In the genomic region with DNA sequence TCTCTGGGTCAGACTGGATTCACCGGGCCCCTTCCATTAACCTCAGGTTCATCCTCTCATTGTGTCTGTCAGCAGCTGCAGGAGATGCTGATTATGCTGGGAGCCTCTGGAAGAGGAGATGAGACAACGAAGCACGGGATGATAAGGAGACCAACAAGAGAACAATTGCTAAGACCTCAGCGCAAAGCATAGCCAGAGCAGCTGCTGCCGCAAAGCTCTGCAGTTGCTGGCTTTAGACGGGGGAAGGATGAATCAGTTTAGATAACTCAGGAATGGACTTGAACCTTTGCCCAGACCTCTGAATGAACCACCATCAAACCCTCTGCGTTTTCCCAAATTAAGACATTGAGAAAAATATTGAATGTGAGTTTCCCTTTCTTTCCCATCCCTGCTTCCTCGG, we compare ENCODE assay signal across 9 mouse cellular contexts.
DNase-seq lines count a peak whose midpoint lies in the region; ATAC-seq and TF ChIP-seq lines count a peak whose summit lies in the region.
"Had no signal": no experiment of that assay in that cellular context is flagged by ENCODE, and none has a peak within 500 bp of the region (broad histone marks: within the 10 kb centered on the region; RNA-seq: fewer than 3 reads in every experiment).

No protein-coding gene starts in this region.

- 0 out of 2 replicates have a peak, but pooled peaks have one; percentile 20 for TF ChIP-seq EP300 in heart, adult 2 months (IDR thresholded peaks at IDR 0.05; ENCODE audit: insufficient read depth, low read depth, low read length)

- H3K79me2 ChIP-seq in heart, adult 2 months (replicated peaks; ENCODE audit: control insufficient read depth, insufficient read depth, low read length), result no peaks in the 10 kb centered on the region

- TF ChIP-seq CTCF in heart, adult 2 months (IDR thresholded peaks at IDR 0.05), result no peak

- H3K4me3 ChIP-seq in kidney, embryonic 14.5 days (ENCODE audit: low read length), result no peak overlapping the region
- no peak overlapping the region for H3K4me3 ChIP-seq in heart, adult 2 months
- H3K4me3 ChIP-seq in liver, embryonic 16.5 days (ENCODE audit: low read depth, low read length), result no peak overlapping the region
- no peak overlapping the region for H3K4me3 ChIP-seq in forebrain, embryonic 10.5 days
- H3K4me3 ChIP-seq: hindbrain, embryonic 15.5 days had no signal

- ATAC-seq in kidney, embryonic 14.5 days (ENCODE audit: low FRiP score, low TSS enrichment), result no peak
- peak; percentile 35; the same call in 1 of the 2 replicates for ATAC-seq in liver, embryonic 16.5 days (ENCODE audit: low read depth)

- no peak overlapping the region; the same call in 1 of the 2 replicates for H3K27ac ChIP-seq in kidney, embryonic 14.5 days (ENCODE audit: low read depth, low read length)
- no peak overlapping the region for H3K27ac ChIP-seq in heart, adult 2 months
- no peak overlapping the region for H3K27ac ChIP-seq in liver, embryonic 16.5 days (ENCODE audit: low read length)
- H3K27ac ChIP-seq in forebrain, embryonic 10.5 days, result no peak overlapping the region
- H3K27ac ChIP-seq: hindbrain, embryonic 15.5 days had no signal

- DNase-seq in kidney, postnatal 10 days, result peak; percentile 29
- peak; percentile 73 for DNase-seq in Muller cell, postnatal 12 days (ENCODE audit: inconsistent ontology term)
- peak; percentile 46 to 67 for DNase-seq in heart, adult 2 months
- DNase-seq in forebrain, embryonic 10.5 days (ENCODE audit: extremely low spot score, low spot score), result no peak
- no peak for DNase-seq in cerebellum, adult 11-12 months
- no peak for DNase-seq in kidney, adult 9 months

- intact Hi-C loops in heart, adult 2 months (cut with DNase I), result no loop called here

- H3K9ac ChIP-seq in kidney, embryonic 14.5 days (ENCODE audit: low read depth, low read length), result no peak overlapping the region
- H3K9ac ChIP-seq in heart, adult 2 months (ENCODE audit: low read depth, low read length), result no peak overlapping the region
- H3K9ac ChIP-seq in liver, embryonic 16.5 days (ENCODE audit: low read depth, low read length), result no peak overlapping the region
- H3K9ac ChIP-seq: hindbrain, embryonic 15.5 days had no signal

- H3K27me3 ChIP-seq in kidney, embryonic 14.5 days (ENCODE audit: control insufficient read depth, insufficient read depth, low read length), result no peaks in the 10 kb centered on the region
- H3K27me3 ChIP-seq in heart, adult 2 months (ENCODE audit: control insufficient read depth, insufficient read depth, low read length), result no peaks in the 10 kb centered on the region
- H3K27me3 ChIP-seq in liver, embryonic 16.5 days (ENCODE audit: control insufficient read depth, insufficient read depth, low read depth, low read length), result no peaks in the 10 kb centered on the region
- H3K27me3 ChIP-seq in forebrain, embryonic 10.5 days (ENCODE audit: poor library complexity, severe bottlenecking), result no peaks in the 10 kb centered on the region
- H3K27me3 ChIP-seq: hindbrain, embryonic 15.5 days had no signal

- no peak for TF ChIP-seq POLR2A in heart, adult 2 months (IDR thresholded peaks at IDR 0.05; ENCODE audit: insufficient read depth, low read depth, low read length)

- H3K9me3 ChIP-seq in kidney, embryonic 14.5 days (ENCODE audit: control insufficient read depth, low read length), result no peaks in the 10 kb centered on the region
- H3K9me3 ChIP-seq in liver, embryonic 16.5 days (replicated peaks; ENCODE audit: control insufficient read depth, low read length), result no peaks in the 10 kb centered on the region
- H3K9me3 ChIP-seq in forebrain, embryonic 10.5 days, result no peaks in the 10 kb centered on the region
- H3K9me3 ChIP-seq: hindbrain, embryonic 15.5 days had no signal

- H3K4me1 ChIP-seq in kidney, embryonic 14.5 days (ENCODE audit: control insufficient read depth, insufficient read depth, low read length), result 0 out of 2 replicates have a peak, but pooled peaks cover 3% of the 10 kb centered on the region
- H3K4me1 ChIP-seq in heart, adult 2 months (ENCODE audit: control insufficient read depth, insufficient read depth, low read length), result no peaks in the 10 kb centered on the region; the same call in 1 of the 2 replicates
- H3K4me1 ChIP-seq in liver, embryonic 16.5 days (ENCODE audit: control insufficient read depth, low read depth, low read length), result no peaks in the 10 kb centered on the region
- H3K4me1 ChIP-seq in forebrain, embryonic 10.5 days, result peaks cover 4% of the 10 kb centered on the region; the same call in 1 of the 2 replicates

- H3K4me2 ChIP-seq in kidney, embryonic 14.5 days (replicated peaks; ENCODE audit: low read depth, low read length), result no peak overlapping the region
- no peak overlapping the region for H3K4me2 ChIP-seq in liver, embryonic 16.5 days (ENCODE audit: low read depth, low read length)
- H3K4me2 ChIP-seq: hindbrain, embryonic 15.5 days had no signal

- H3K36me3 ChIP-seq in kidney, embryonic 14.5 days (ENCODE audit: control insufficient read depth, insufficient read depth, low read length), result no peaks in the 10 kb centered on the region
- H3K36me3 ChIP-seq in heart, adult 2 months (ENCODE audit: control insufficient read depth, insufficient read depth, low read length), result no peaks in the 10 kb centered on the region
- H3K36me3 ChIP-seq in liver, embryonic 16.5 days (ENCODE audit: control insufficient read depth, insufficient read depth), result no peaks in the 10 kb centered on the region
- no peaks in the 10 kb centered on the region for H3K36me3 ChIP-seq in forebrain, embryonic 10.5 days (replicated peaks)
- H3K36me3 ChIP-seq: hindbrain, embryonic 15.5 days had no signal

- 59% methylated on average over 8 of the region's 8 CpGs for WGBS in kidney, embryonic 14.5 days
- WGBS in heart, adult 2 months, result 18% methylated on average over 8 of the region's 8 CpGs
- WGBS in liver, embryonic 16.5 days (ENCODE audit: insufficient replicate concordance), result 32% methylated on average over 8 of the region's 8 CpGs
- WGBS in forebrain, embryonic 10.5 days, result 57% methylated on average over 8 of the region's 8 CpGs

Comparison
In these comparisons a context has a peak if more than half of its experiments do, and no peak if none do; other contexts are left out.
1. DNase-seq: peak in kidney, postnatal 10 days (single experiment), Muller cell, postnatal 12 days (single experiment) and heart, adult 2 months (2 of 2); none in forebrain, embryonic 10.5 days (single experiment), cerebellum, adult 11-12 months (single experiment) and kidney, adult 9 months (single experiment).